Mouse (Mus musculus) heart, adult 8-10 months (tissue): ENCODE measurements at regions not wholly inside any gene's neighbourhood (a gene's known extent, or its start where the extent isn't known, plus 50 kb on each side); places are given as distances from the start of the nearest gene placed in this dataset.
"Not testable (repeated sequence)": the region's sequence is repeated elsewhere in the genome, so short reads cannot be mapped to it uniquely, and the experiment has no call there.

ENCODE experiments used
- DNase-seq: peaks from one replicate; pipeline ENCODE4 v3.0.0; 2022; ENCODE audit warnings: low spot score

DNA sequence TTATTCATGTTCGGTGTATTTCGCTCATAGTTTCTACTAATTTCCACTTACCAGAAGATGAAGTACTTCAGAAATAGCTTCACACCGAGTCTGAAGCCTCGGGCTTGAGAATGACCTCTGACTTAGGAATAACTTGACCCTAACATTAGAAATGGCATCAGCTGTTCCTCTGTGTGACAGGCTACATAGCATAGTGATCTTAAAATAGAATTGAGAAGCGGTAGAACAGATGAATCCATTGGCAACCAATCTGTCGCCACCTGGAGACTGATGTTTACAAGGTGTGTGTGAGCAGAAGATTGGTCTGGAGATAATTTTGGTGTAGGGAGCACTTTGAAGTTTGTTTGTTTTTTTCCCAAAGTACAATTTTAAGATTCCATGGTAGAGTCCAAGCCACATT, 60.9 kb upstream of the Ahi1 start:
- no peak for DNase-seq

- no peak for DNase-seq
Measured at GRCm38 (mm10) chr10:20883618-20884017, 68.7 kb upstream of the Ahi1 start.

DNA sequence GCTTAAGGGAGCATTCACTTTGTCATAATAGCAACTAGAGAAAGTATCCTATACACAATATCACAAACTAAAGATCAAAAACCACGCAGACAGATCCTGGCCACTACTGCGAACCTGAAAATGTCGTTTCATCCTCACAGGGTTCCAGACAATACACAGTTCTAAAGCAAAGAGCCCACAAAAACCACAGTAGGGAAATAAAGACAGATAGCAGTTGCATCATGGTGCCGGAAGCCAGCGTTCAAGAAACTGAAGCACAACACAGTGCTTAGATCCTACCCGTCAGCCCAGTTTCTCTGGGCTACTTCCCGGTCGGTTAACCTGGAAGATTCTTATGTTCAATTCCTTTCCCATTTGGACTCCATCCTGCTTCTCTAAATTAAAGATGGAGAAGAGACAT, 69.7 kb upstream of the Ahi1 start:
- no peak for DNase-seq

DNA sequence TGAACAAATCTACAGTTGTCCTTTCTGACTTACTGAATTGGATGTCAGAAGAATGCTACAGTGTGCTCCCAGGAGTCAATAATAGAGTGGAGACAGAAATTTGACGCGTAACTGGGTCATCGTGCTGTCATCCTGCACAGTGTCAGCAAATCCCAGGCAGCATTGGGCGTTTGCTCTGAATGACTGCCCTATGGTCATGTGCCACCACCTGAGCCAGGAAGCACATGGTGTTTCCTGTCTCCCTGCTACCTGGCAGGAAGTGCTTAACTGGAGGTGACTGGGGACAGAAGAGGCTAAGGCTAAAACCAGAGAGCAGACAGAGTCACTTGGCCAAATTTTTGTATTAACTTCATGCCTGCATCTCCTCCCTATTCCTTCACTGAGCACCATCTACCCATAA, 72.1 kb upstream of the Ahi1 start:
- no peak for DNase-seq

DNA sequence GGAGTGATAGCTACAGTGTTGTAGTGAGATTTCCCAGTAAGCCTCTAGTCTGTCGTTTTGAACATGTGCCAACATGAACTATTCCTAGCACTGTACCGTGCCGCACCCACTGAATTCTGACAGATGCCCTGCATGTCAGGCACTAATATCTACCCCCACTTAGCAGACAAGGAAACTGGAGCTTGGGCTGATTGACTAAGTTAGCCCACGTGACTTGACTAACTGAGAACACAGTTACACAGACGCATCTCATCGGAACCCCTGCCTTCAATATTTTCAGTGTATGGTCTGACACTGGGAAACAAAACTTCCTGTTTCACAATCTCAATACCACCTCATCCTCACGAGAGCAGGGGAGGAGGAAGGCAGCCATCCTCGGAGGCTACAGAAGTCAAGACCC, 72.9 kb upstream of the Ahi1 start:
- no peak for DNase-seq

GRCm38 (mm10) chr10:20867076-20867475, 85.3 kb upstream of the Ahi1 start:
- DNase-seq: no peak

- no peak for DNase-seq
Measured at GRCm38 (mm10) chr10:20865031-20865430, 87.3 kb upstream of the Ahi1 start.

DNA sequence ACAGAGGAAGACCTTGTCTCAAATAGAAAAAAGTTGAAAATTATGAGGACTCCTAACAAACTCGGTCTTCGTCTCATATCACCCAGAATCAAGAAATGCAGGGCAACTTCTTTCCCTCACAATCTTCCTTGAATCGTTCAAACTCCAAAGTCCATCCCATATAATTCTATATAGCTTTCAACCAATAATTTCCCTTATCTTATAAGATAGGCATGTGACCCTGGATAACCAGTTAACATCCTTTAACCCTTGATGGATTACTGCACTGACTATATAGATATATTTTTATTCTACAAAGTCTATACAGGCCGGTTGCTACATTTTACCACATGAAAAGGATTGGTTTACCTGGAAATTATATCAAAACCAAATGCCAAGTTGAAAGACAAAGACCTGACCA, 94.9 kb upstream of the Ahi1 start:
- DNase-seq: no peak

DNA sequence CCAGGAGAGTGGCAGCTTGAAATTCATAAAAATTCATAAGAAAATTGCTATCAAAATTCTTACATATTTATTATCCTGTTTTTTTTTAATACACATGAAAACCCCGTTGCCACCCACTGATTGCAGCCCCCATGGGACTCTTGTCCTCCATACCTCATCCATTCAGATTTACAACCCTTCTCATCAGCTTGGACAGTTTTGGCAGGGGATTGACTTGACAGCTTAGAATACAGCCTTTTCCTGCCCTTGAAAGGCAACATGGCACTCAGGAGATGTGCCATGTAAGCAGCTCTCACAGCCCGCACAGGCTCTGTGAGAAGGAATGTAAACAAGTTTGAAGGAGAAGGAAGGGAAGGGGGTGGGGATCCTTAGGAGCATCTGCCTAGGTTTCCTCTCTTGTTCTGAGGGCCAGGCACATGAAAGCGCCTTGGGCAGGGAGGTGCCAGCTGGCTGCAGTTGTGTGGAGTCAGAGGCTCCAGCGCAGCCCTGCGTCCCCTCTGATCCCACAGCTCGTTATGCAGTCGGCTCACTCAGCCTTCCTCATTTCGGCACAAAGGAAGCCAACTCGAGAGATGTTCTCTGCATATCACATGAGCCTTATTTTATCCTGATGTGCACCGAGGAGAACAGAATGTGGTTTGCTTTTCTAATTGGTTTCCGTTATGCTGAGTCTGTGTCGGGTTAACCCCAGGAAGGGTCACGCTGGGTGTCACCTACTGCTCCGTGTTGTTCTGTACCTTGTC, 97.6 kb upstream of the Ahi1 start:
- no peak for DNase-seq

- no peak for DNase-seq
Measured at GRCm38 (mm10) chr10:20847287-20847686, 105.1 kb upstream of the Ahi1 start.

DNA sequence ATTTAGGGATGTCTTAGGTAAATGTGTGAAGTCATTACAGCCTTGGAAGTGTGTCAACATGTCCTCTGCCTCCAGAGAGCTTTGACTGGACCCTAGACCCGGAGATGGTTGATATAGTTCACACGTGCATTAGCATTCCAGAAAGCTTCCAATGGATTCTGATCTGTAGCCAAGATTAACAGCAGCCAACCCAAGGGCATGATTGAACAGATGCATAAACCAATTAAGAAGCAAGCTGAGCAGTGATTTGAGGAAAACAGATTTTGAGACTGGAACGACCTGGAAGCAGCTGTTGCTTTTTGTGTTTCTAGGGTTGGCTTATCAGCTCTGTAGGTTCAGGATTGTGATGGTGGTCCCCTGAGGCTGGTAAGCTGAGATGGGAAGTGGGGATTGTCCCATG, 109.1 kb upstream of the Ahi1 start:
- DNase-seq: no peak

GRCm38 (mm10) chr10:20842131-20842530, 110.2 kb upstream of the Ahi1 start:
- no peak for DNase-seq

DNA sequence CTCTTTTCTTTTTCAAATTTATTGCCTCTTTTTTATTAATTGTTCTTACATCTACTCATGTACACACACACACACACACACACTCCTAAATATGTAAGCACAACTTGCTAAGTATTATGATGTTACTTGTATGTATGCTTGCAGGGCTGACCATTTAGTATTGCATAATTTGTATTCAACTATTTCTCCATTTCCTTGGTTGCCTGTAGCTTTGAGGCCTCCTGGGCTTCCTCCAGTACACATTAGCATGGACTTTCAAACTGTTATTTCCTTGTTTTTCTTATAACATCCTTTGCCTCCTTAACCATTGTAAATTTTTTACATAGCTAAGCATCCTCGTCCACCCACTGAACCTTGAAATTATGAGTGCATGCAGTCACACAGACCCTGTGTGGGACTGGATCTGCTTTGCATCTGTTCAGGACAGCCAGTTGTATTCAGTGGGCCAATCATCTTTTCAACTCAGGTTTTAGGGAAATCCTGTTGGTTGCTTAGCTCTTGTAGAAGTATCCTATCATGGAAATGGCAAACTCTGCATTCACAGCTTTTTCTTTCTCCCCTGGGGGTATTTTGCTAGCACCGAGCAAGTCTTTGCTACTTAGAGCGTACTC, 110.8 kb upstream of the Ahi1 start:
- no peak for DNase-seq

- no peak for DNase-seq
Measured at GRCm38 (mm10) chr10:20838685-20839425, 113.5 kb upstream of the Ahi1 start.

- not testable (repeated sequence) for DNase-seq
Measured at GRCm38 (mm10) chr10:20836816-20837215, 111.9 kb upstream of the Pde7b start.

DNA sequence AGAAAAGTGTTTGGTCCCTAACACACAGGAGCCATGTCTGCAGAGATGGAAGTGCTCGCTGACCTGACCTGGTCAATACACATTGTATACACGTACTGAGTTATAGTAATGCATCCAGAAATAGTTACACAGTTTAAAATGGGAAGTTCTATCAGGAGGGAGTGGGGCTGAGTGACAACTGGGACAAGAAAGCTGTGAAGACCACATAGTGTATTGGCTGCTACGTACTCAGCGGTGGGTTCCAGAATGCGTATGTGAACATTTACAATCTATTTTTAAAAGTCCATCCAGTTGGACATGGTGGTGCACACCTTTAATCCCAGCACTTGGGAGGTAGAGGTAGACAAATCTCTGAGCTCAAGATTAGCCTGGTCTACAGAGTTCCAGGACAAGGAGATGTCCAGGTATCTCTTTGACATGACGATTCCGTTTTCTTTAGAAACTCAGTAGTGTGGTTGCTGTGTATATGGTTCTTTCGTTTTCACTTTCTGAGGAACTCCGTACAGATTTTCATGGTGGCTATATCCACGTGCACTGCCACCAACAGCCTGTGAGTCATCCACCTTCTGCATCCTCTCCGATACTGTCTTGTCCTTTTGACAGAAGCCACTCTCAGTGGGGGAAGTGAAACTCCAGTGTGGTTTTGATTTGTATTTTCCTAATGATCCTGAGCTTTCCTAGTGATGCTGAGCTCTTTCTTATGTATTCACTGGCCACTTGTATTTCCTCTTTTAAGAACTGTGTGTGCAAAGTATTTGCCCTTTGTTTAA, 110.1 kb upstream of the Pde7b start:
- DNase-seq: peak; percentile 41

- no peak for DNase-seq
Measured at GRCm38 (mm10) chr10:20828304-20828703, 103.4 kb upstream of the Pde7b start.

DNA sequence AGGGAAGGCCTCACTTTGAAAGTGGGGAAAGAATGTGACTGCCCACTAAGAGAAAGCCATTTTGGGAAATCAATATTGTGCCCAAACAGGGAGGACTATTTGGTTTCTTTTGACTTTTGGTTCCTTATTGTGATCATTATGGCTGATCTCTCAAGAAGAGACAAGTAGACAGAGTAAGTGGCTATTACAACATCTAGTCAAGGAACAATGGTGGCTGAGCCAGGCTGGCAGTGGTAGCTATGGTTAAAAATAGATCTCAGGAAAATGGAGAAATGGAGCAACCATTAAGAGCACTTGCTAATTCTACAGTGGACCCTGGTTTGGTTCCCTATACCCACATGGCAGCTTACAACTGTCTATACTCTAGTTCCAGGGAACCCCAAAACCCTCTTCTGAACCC, 102.6 kb upstream of the Pde7b start:
- DNase-seq: no peak

GRCm38 (mm10) chr10:20818548-20818947, 93.7 kb upstream of the Pde7b start:
- no peak for DNase-seq

- no peak for DNase-seq
Measured at GRCm38 (mm10) chr10:20799792-20800191, 74.9 kb upstream of the Pde7b start.

DNA sequence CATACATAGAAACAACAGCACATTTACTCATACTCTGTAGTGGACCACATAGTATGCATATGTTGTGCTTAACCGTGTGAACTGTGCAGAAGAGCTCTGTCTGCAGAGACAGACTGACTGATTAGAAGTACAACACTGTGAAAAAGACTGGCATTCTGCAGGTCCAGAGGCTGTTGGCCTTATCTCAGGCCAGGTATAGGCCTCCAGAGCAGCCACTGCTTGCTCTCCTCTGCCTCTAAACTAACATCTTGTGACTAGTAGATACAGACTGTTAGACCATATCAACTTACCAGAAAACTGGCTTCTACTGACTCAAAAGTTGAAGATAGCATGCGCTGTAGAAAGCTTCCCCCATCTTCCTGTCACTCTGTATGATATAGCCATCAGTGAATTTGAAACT, 73.5 kb upstream of the Pde7b start:
- no peak for DNase-seq

GRCm38 (mm10) chr10:20793956-20794355, 69.1 kb upstream of the Pde7b start:
- no peak for DNase-seq
